ENCODE assay signal across 11 mouse cellular contexts in genomic region chr7:125492551-125492950, GRCm38 (mm10). TPM values are rescaled to one million over a fixed set of nuclear protein-coding genes. Genes with fewer than 3 reads are reported as not detected.
DNase-seq lines count a peak whose midpoint lies in the region; ATAC-seq and TF ChIP-seq lines count a peak whose summit lies in the region.
"Had no signal": no experiment of that assay in that cellular context is flagged by ENCODE, and none has a peak within 500 bp of the region (broad histone marks: within the 10 kb centered on the region; RNA-seq: fewer than 3 reads in every experiment).

No protein-coding gene starts in this region.

- no peak overlapping the region for H3K4me3 ChIP-seq in heart, adult 2 months
- no peak overlapping the region for H3K4me3 ChIP-seq in midbrain, embryonic 10.5 days
- no peak overlapping the region for H3K4me3 ChIP-seq in midbrain, embryonic 13.5 days (replicated peaks)
- H3K4me3 ChIP-seq in intestine, embryonic 14.5 days (ENCODE audit: low read depth, low read length), result no peak overlapping the region
- no peak overlapping the region for H3K4me3 ChIP-seq in stomach, embryonic 16.5 days (replicated peaks; ENCODE audit: low read length)

- DNase-seq in heart, adult 2 months, result no peak
- DNase-seq in heart, adult 8-10 months (ENCODE audit: low spot score), result no peak
- no peak for DNase-seq in midbrain, embryonic 10.5 days (ENCODE audit: low spot score)
- no peak for DNase-seq in intestine, embryonic 14.5 days (ENCODE audit: low spot score)
- no peak for DNase-seq in urinary bladder, postnatal 10 days (ENCODE audit: low spot score)
- DNase-seq: adrenal gland, postnatal 14 days had no signal

- no peak for TF ChIP-seq POLR2A in heart, adult 2 months (IDR thresholded peaks at IDR 0.05; ENCODE audit: insufficient read depth, low read depth, low read length)

- 49% methylated on average over 6 of the region's 6 CpGs for WGBS in heart, adult 2 months
- WGBS in midbrain, embryonic 10.5 days, result 88% methylated on average over 6 of the region's 6 CpGs
- 83% methylated on average over 6 of the region's 6 CpGs for WGBS in midbrain, embryonic 13.5 days
- WGBS in intestine, embryonic 14.5 days, result 67% methylated on average over 6 of the region's 6 CpGs
- 71% methylated on average over 6 of the region's 6 CpGs for WGBS in stomach, embryonic 16.5 days

- no peak overlapping the region for H3K4me2 ChIP-seq in midbrain, embryonic 13.5 days (replicated peaks)
- no peak overlapping the region for H3K4me2 ChIP-seq in intestine, embryonic 14.5 days (ENCODE audit: low read length)
- H3K4me2 ChIP-seq in stomach, embryonic 16.5 days (ENCODE audit: low read depth, low read length), result no peak overlapping the region

- no peaks in the 10 kb centered on the region; the same call in 1 of the 2 replicates for H3K36me3 ChIP-seq in heart, adult 2 months (ENCODE audit: control insufficient read depth, insufficient read depth, low read length)
- H3K36me3 ChIP-seq in midbrain, embryonic 10.5 days, result no peaks in the 10 kb centered on the region
- no peaks in the 10 kb centered on the region for H3K36me3 ChIP-seq in midbrain, embryonic 13.5 days
- H3K36me3 ChIP-seq in intestine, embryonic 14.5 days (ENCODE audit: control insufficient read depth, insufficient read depth, low read length), result no peaks in the 10 kb centered on the region
- no peaks in the 10 kb centered on the region for H3K36me3 ChIP-seq in stomach, embryonic 16.5 days (ENCODE audit: control insufficient read depth, insufficient read depth, low read length)
- H3K36me3 ChIP-seq: heart, embryonic 15.5 days; limb, embryonic 13.5 days had no signal

- peaks cover 8% of the 10 kb centered on the region for H3K4me1 ChIP-seq in heart, adult 2 months (ENCODE audit: control insufficient read depth, insufficient read depth, low read length)
- H3K4me1 ChIP-seq in midbrain, embryonic 10.5 days, result peaks cover 33% of the 10 kb centered on the region
- H3K4me1 ChIP-seq in midbrain, embryonic 13.5 days (replicated peaks), result peaks cover 22% of the 10 kb centered on the region
- peaks cover 13% of the 10 kb centered on the region for H3K4me1 ChIP-seq in intestine, embryonic 14.5 days (replicated peaks; ENCODE audit: control insufficient read depth, insufficient read depth, low read length)
- H3K4me1 ChIP-seq in stomach, embryonic 16.5 days (ENCODE audit: control insufficient read depth, insufficient read depth, low read length), result peaks cover 12% of the 10 kb centered on the region

- H3K9me3 ChIP-seq in midbrain, embryonic 10.5 days (replicated peaks), result no peaks in the 10 kb centered on the region
- H3K9me3 ChIP-seq in midbrain, embryonic 13.5 days, result no peaks in the 10 kb centered on the region
- no peaks in the 10 kb centered on the region for H3K9me3 ChIP-seq in intestine, embryonic 14.5 days (ENCODE audit: control insufficient read depth, low read length)
- no peaks in the 10 kb centered on the region for H3K9me3 ChIP-seq in stomach, embryonic 16.5 days (replicated peaks; ENCODE audit: control insufficient read depth, low read length)
- H3K9me3 ChIP-seq: heart, embryonic 15.5 days; limb, embryonic 13.5 days had no signal

- no peak for ATAC-seq in midbrain, embryonic 13.5 days
- peak; percentile 42; the same call in 1 of the 2 replicates for ATAC-seq in intestine, embryonic 14.5 days (replicated peaks; ENCODE audit: low FRiP score, low TSS enrichment, low read depth)
- no peak for ATAC-seq in stomach, embryonic 16.5 days (ENCODE audit: insufficient read depth, low FRiP score)
- no peak for ATAC-seq in CD4-positive, CD25-positive, alpha-beta regulatory T cell, adult 4 months

- 0 out of 2 replicates have a peak, but pooled peaks have one; percentile 55 for TF ChIP-seq EP300 in heart, adult 2 months (IDR thresholded peaks at IDR 0.05; ENCODE audit: insufficient read depth, low read depth, low read length)

- TF ChIP-seq CTCF in heart, adult 2 months (IDR thresholded peaks at IDR 0.05), result no peak

- H3K27ac ChIP-seq in heart, adult 2 months, result peak overlapping the region; percentile 97
- peak overlapping the region; percentile 94 for H3K27ac ChIP-seq in midbrain, embryonic 10.5 days (replicated peaks)
- H3K27ac ChIP-seq in midbrain, embryonic 13.5 days, result no peak overlapping the region
- 0 out of 2 replicates have a peak overlapping the region, but pooled peaks have one; percentile 81 for H3K27ac ChIP-seq in intestine, embryonic 14.5 days (ENCODE audit: low read depth)
- H3K27ac ChIP-seq in stomach, embryonic 16.5 days (ENCODE audit: low read length), result 0 out of 2 replicates have a peak overlapping the region, but pooled peaks have one; percentile 90

- no peak overlapping the region for H3K9ac ChIP-seq in heart, adult 2 months (ENCODE audit: low read depth, low read length)
- no peak overlapping the region for H3K9ac ChIP-seq in midbrain, embryonic 13.5 days (replicated peaks)
- no peak overlapping the region for H3K9ac ChIP-seq in intestine, embryonic 14.5 days (ENCODE audit: low read length)
- no peak overlapping the region for H3K9ac ChIP-seq in stomach, embryonic 16.5 days (ENCODE audit: low read length)

- no peaks in the 10 kb centered on the region for H3K27me3 ChIP-seq in heart, adult 2 months (ENCODE audit: control insufficient read depth, insufficient read depth, low read length)
- no peaks in the 10 kb centered on the region for H3K27me3 ChIP-seq in midbrain, embryonic 10.5 days (ENCODE audit: low read depth, poor library complexity, severe bottlenecking)
- H3K27me3 ChIP-seq in midbrain, embryonic 13.5 days, result no peaks in the 10 kb centered on the region
- H3K27me3 ChIP-seq in intestine, embryonic 14.5 days (replicated peaks; ENCODE audit: control insufficient read depth, insufficient read depth, low read length), result no peaks in the 10 kb centered on the region
- no peaks in the 10 kb centered on the region for H3K27me3 ChIP-seq in stomach, embryonic 16.5 days (ENCODE audit: control insufficient read depth, insufficient read depth, low read length)
- H3K27me3 ChIP-seq: heart, embryonic 15.5 days; limb, embryonic 13.5 days had no signal

- intact Hi-C loops in heart, adult 2 months (cut with DNase I), result loop anchor here (1.0 kb wide), 1 partner anchor 89 kb away; no protein-coding TSS in a partner anchor

- H3K79me2 ChIP-seq in heart, adult 2 months (replicated peaks; ENCODE audit: control insufficient read depth, insufficient read depth, low read length), result no peaks in the 10 kb centered on the region

RNA-seq across cellular contexts. Expression of gene Nsmce1, which starts 1.2 kb away (rescaled TPM):
- total RNA-seq in heart, adult 2 months (2021), result 10 to 100 TPM; 25.6 to 33.1 TPM
- 41.9 and 66.5 TPM in 2 replicates for polyA plus RNA-seq in heart, adult 2 months (2012; rRNA removed)
- 10 to 100 TPM; 28.9 to 33.1 (median 31.3) TPM for total RNA-seq in heart, adult 8-10 months (2022)
- polyA plus RNA-seq in midbrain, embryonic 10.5 days (2016; fragmentation: Nextera tagmentation; extraction: Ambion mirVana), result 129 and 133 TPM in 2 replicates
- 110 and 116 TPM in 2 replicates for polyA plus RNA-seq in midbrain, embryonic 13.5 days (2015; fragmentation: Nextera tagmentation; extraction: Ambion mirVana)
- polyA plus RNA-seq in intestine, embryonic 14.5 days (2014; fragmentation: Nextera tagmentation; extraction: Ambion mirVana), result 128 and 130 TPM in 2 replicates
- 103 and 104 TPM in 2 replicates for polyA plus RNA-seq in stomach, embryonic 16.5 days (2015; fragmentation: Nextera tagmentation; extraction: Ambion mirVana)
- polyA plus RNA-seq in CD4-positive, CD25-positive, alpha-beta regulatory T cell, adult 4 months (2017; shearing (Covaris generic)), result 100 to 1,000 TPM; 116 to 118 TPM

RNA-seq across cellular contexts. Expression of gene Kdm8, which starts 48.1 kb away (rescaled TPM):
- total RNA-seq in heart, adult 2 months (2021), result 1 to 10 TPM; 3.0 to 4.4 TPM
- polyA plus RNA-seq in heart, adult 2 months (2012; rRNA removed), result 4.6 and 5.2 TPM in 2 replicates
- total RNA-seq in heart, adult 8-10 months (2022), result 1 to 10 TPM; 3.6 to 6.0 (median 4.0) TPM
- polyA plus RNA-seq in midbrain, embryonic 10.5 days (2016; fragmentation: Nextera tagmentation; extraction: Ambion mirVana), result 14.8 and 15.5 TPM in 2 replicates
- polyA plus RNA-seq in midbrain, embryonic 13.5 days (2015; fragmentation: Nextera tagmentation; extraction: Ambion mirVana), result 6.2 and 6.9 TPM in 2 replicates
- 9.9 and 13.0 TPM in 2 replicates for polyA plus RNA-seq in intestine, embryonic 14.5 days (2014; fragmentation: Nextera tagmentation; extraction: Ambion mirVana)
- 8.2 and 8.7 TPM in 2 replicates for polyA plus RNA-seq in stomach, embryonic 16.5 days (2015; fragmentation: Nextera tagmentation; extraction: Ambion mirVana)
- polyA plus RNA-seq in CD4-positive, CD25-positive, alpha-beta regulatory T cell, adult 4 months (2017; shearing (Covaris generic)), result 10 to 100 TPM in 1 of 2 experiments, 1 to 10 TPM in 1; 4.5 to 10.9 TPM

RNA-seq across cellular contexts. Expression of gene Il4ra, which starts 59.4 kb away (rescaled TPM):
- 10 to 100 TPM; 13.2 to 20.1 TPM for total RNA-seq in heart, adult 2 months (2021)
- 14.3 and 19.1 TPM in 2 replicates for polyA plus RNA-seq in heart, adult 2 months (2012; rRNA removed)
- 10 to 100 TPM; 11.1 to 16.8 (median 13.5) TPM for total RNA-seq in heart, adult 8-10 months (2022)
- 5.5 and 6.9 TPM in 2 replicates for polyA plus RNA-seq in midbrain, embryonic 10.5 days (2016; fragmentation: Nextera tagmentation; extraction: Ambion mirVana)
- 3.0 and 3.9 TPM in 2 replicates for polyA plus RNA-seq in midbrain, embryonic 13.5 days (2015; fragmentation: Nextera tagmentation; extraction: Ambion mirVana)
- 6.2 and 8.2 TPM in 2 replicates for polyA plus RNA-seq in intestine, embryonic 14.5 days (2014; fragmentation: Nextera tagmentation; extraction: Ambion mirVana)
- polyA plus RNA-seq in stomach, embryonic 16.5 days (2015; fragmentation: Nextera tagmentation; extraction: Ambion mirVana), result 12.3 and 13.8 TPM in 2 replicates
- 100 to 1,000 TPM; 102 to 165 TPM for polyA plus RNA-seq in CD4-positive, CD25-positive, alpha-beta regulatory T cell, adult 4 months (2017; shearing (Covaris generic))
